Mouse (Mus musculus) CD4-positive naive resting alpha-beta T cell, adult 76 days (primary cell): ENCODE measurements around the gene Hgd. TPM values are rescaled to one million over a fixed set of nuclear protein-coding genes. Genes with fewer than 3 reads are reported as not detected.

ENCODE experiments used
- total RNA-seq: library from RNA; stranded (reverse); gene quantifications from one replicate; pipeline ENCODE4 v1.2.4, GENCODE M21; 2023

The Hgd gene
- total RNA-seq: not detected

GRCm38 (mm10) chr16:37579994-37580393 lies at the start of gene Hgd:
Gene Hgd, plus strand, starts transcription at chr16:37580153.

GRCm38 (mm10) chr16:37539611-37540580 lies 40.1 kb upstream of the Hgd start, which contains the start of the genes Gtf2e1 and Rabl3:
Gene Gtf2e1, minus strand, starts transcription at chr16:37539789.
Gene Rabl3, plus strand, starts transcription at chr16:37539885.

GRCm38 (mm10) chr16:37653731-37654657 lies 74.0 kb downstream of the Hgd start, which contains the start of gene Ndufb4:
Gene Ndufb4, minus strand, starts transcription at chr16:37654453.

Other genes starting within 250 kb of the Hgd start
- gene Stxbp5l, start 195.2 kb upstream of the Hgd start, total RNA-seq: not detected
- 10.7 TPM for gene Gtf2e1, start 40.4 kb upstream of the Hgd start, total RNA-seq
- gene Rabl3, start 40.3 kb upstream of the Hgd start, total RNA-seq: 17.7 TPM
- gene Ndufb4, start 74.3 kb downstream of the Hgd start, total RNA-seq: 32.0 TPM
- 1.5 TPM for gene Fstl1, start 196.7 kb downstream of the Hgd start, total RNA-seq